Mouse (Mus musculus) midbrain, embryonic 13.5 days (tissue): ENCODE results near the gene Plscr1. TPM values are rescaled to one million over a fixed set of nuclear protein-coding genes. Genes with fewer than 3 reads are reported as not detected.

Experiments used
- microRNA-seq: library from miRNA; unstranded; fragments of <30 nt; microRNA quantifications from one replicate; pipeline ENCODE4, GENCODE M21; 2016
- polyA plus RNA-seq: library from polyadenylated mRNA; unstranded; fragments of >200 nt; fragmentation: Nextera tagmentation; extraction: Ambion mirVana; gene quantifications from 2 replicates; pipeline ENCODE4 v1.2.1, GENCODE M21; 2015

Plscr1 gene
- polyA plus RNA-seq, 1 experiment from 2014 or later: 11.6 TPM

Small RNA genes within 50 kb of the gene (microRNA-seq; reads per million reads assigned to microRNA genes)
- not detected for gene Mir6386

Other genes starting within 250 kb of the Plscr1 start
- 0.22 TPM in 1 of 2 replicates, not detected in the other for gene Plscr5, start 56.8 kb upstream of the Plscr1 start, polyA plus RNA-seq
- 0.36 and 0.49 TPM in 2 replicates for gene Plscr2, start 25.9 kb downstream of the Plscr1 start, polyA plus RNA-seq
- gene 1700057G04Rik, start 59.6 kb downstream of the Plscr1 start, polyA plus RNA-seq: not detected in 2 replicates
- 0.98 and 1.1 TPM in 2 replicates for gene Plscr4, start 207.6 kb downstream of the Plscr1 start, polyA plus RNA-seq